Mouse (Mus musculus) lung, postnatal 0 days (tissue): ENCODE results near the gene Wdr86.

ENCODE experiments used
- CTCF ChIP-seq: IDR thresholded peaks from 2 replicates; pipeline ENCODE4 v1.5.1; 2016; ENCODE audit warnings: antibody characterized with exemption, mild to moderate bottlenecking
- EP300 ChIP-seq: IDR thresholded peaks from 2 replicates; pipeline ENCODE4 v1.6.1; 2016; ENCODE audit warnings: antibody characterized with exemption, mild to moderate bottlenecking, control low read depth

GRCm38 (mm10) chr5:24730488-24730871 lies at the start of gene Wdr86:
- TF ChIP-seq EP300 (no peak), CTCF (no peak)
